Mouse (Mus musculus) midbrain, embryonic 11.5 days (tissue): ENCODE results near the gene Kif1b. TPM values are rescaled to one million over a fixed set of nuclear protein-coding genes. Genes with fewer than 3 reads are reported as not detected.

Experiments
- ATAC-seq: fragments of 200-750 bp; cut with Nextera tagmentation; 2 replicates; pipeline ENCODE4 v1.8.0; 2017; ENCODE audit warnings: moderate TSS enrichment, moderate library complexity; ENCODE audit not compliant: low FRiP score
- DNase-seq: peaks from one replicate; pipeline ENCODE4 v3.0.0; 2015; ENCODE audit warnings: low spot score; ENCODE audit errors: missing footprints
- H3K27ac ChIP-seq: fragments of 300-500 bp; sonication (generic); 2 replicates; pipeline ENCODE4 v1.5.1; 2014; ENCODE audit warnings: low read depth, low read length
- H3K27me3 ChIP-seq: fragments of 300-500 bp; sonication (generic); 2 replicates; pipeline ENCODE4 v1.6.1; 2014; ENCODE audit warnings: mild to moderate bottlenecking, low read length, moderate library complexity, mixed read lengths; ENCODE audit not compliant: control insufficient read depth, insufficient read depth
- H3K36me3 ChIP-seq: fragments of 300-500 bp; sonication (generic); 2 replicates; pipeline ENCODE4 v1.6.1; 2014; ENCODE audit warnings: mild to moderate bottlenecking, low read length, moderate library complexity, mixed read lengths; ENCODE audit not compliant: control insufficient read depth, insufficient read depth
- H3K4me1 ChIP-seq: fragments of 300-500 bp; sonication (generic); 2 replicates; pipeline ENCODE4 v1.6.1; 2014; ENCODE audit warnings: low read length; ENCODE audit not compliant: control insufficient read depth, insufficient read depth
- H3K4me2 ChIP-seq: fragments of 300-500 bp; sonication (generic); 2 replicates; pipeline ENCODE4 v1.6.1; 2014; ENCODE audit warnings: mild to moderate bottlenecking, moderate library complexity
- H3K4me3 ChIP-seq: fragments of 300-500 bp; sonication (generic); 2 replicates; pipeline ENCODE4 v1.5.1; 2014; ENCODE audit warnings: low read depth, low read length
- H3K9ac ChIP-seq: fragments of 300-500 bp; sonication (generic); 2 replicates; pipeline ENCODE4 v1.6.1; 2014; ENCODE audit warnings: low read length
- H3K9me3 ChIP-seq: fragments of 300-500 bp; sonication (generic); 2 replicates; pipeline ENCODE4 v1.6.1; 2016; ENCODE audit warnings: low read length; ENCODE audit not compliant: control insufficient read depth
- WGBS: fragments of 180-500 bp; shearing (Covaris S2); extraction: QIAGEN DNeasy Blood & Tissue Kit; methylation state at CpG from one replicate; pipeline ENCODE4 v1.1.7; 2014; 5-methylcytosine and 5-hydroxymethylcytosine counted together
- polyA plus RNA-seq: library from polyadenylated mRNA; unstranded; fragments of >200 nt; fragmentation: Nextera tagmentation; extraction: Ambion mirVana; gene quantifications from 2 replicates; pipeline ENCODE4 v1.2.1, GENCODE M21; 2014

Kif1b gene
- polyA plus RNA-seq, 1 experiment from 2014 or later = 95.0 TPM

GRCm38 (mm10) chr4:149179160-149179559, 128.3 kb downstream of the Kif1b start:
- no peaks in the 10 kb centered on the region for H3K9me3 ChIP-seq
- H3K4me1 ChIP-seq = peaks cover 2% of the 10 kb centered on the region; the same call in 1 of the 2 replicates
- no peak overlapping the region for H3K4me2 ChIP-seq
- H3K27me3 ChIP-seq = no peaks in the 10 kb centered on the region
- no peak overlapping the region for H3K4me3 ChIP-seq
- ATAC-seq = no peak
- H3K36me3 ChIP-seq = peaks cover 25% of the 10 kb centered on the region
- DNase-seq = no peak
- 82% methylated on average over 7 of the region's 7 CpGs for WGBS
- no peak overlapping the region for H3K27ac ChIP-seq
- H3K9ac ChIP-seq = no peak overlapping the region

GRCm38 (mm10) chr4:149178328-149178727, 129.2 kb downstream of the Kif1b start:
- Histone ChIP-seq H3K27me3 (no peaks in the 10 kb centered on the region), H3K9ac (no peak overlapping the region), H3K27ac (no peak overlapping the region), H3K4me2 (no peak overlapping the region), H3K36me3 (peaks cover 17% of the 10 kb centered on the region), H3K9me3 (no peaks in the 10 kb centered on the region), H3K4me3 (no peak overlapping the region), H3K4me1 (peaks cover 2% of the 10 kb centered on the region; the same call in 1 of the 2 replicates)
- ATAC-seq (no peak), DNase-seq (no peak)
- 72% methylated on average over 7 of the region's 7 CpGs for WGBS

DNA sequence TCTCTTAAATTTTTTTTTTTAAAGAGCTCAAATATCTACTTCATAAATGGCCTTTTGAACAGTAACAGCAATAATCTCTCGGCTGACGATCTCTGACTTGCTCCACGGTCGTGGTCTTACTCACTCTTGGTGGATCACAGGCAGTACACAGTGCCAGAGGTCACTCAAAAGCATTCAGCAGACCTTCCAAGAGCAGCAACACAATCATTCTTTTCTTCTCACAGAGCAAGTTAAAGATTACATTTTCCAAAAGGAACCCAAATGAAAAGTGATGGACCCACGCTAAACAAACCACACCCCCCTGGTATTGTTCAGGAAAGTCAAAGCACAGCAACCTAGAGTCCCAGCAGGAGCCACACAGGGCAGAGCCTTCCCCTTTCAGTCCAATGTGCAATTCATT, 130.4 kb downstream of the Kif1b start:
- Histone ChIP-seq H3K27ac (no peak overlapping the region), H3K4me2 (no peak overlapping the region), H3K36me3 (peaks cover 15% of the 10 kb centered on the region), H3K27me3 (no peaks in the 10 kb centered on the region), H3K4me3 (no peak overlapping the region), H3K9me3 (no peaks in the 10 kb centered on the region), H3K4me1 (peaks cover 2% of the 10 kb centered on the region; the same call in 1 of the 2 replicates), H3K9ac (no peak overlapping the region)
- DNase-seq = no peak
- ATAC-seq = no peak
- 45% methylated on average over 5 of the region's 5 CpGs for WGBS

GRCm38 (mm10) chr4:149176645-149177044, 130.8 kb downstream of the Kif1b start:
- Histone ChIP-seq H3K4me2 (no peak overlapping the region), H3K4me3 (no peak overlapping the region), H3K36me3 (peaks cover 11% of the 10 kb centered on the region), H3K4me1 (peaks cover 2% of the 10 kb centered on the region; the same call in 1 of the 2 replicates), H3K27me3 (no peaks in the 10 kb centered on the region), H3K27ac (no peak overlapping the region), H3K9ac (no peak overlapping the region), H3K9me3 (no peaks in the 10 kb centered on the region)
- 87% methylated on average over 6 of the region's 6 CpGs for WGBS
- no peak for DNase-seq
- ATAC-seq = no peak

DNA sequence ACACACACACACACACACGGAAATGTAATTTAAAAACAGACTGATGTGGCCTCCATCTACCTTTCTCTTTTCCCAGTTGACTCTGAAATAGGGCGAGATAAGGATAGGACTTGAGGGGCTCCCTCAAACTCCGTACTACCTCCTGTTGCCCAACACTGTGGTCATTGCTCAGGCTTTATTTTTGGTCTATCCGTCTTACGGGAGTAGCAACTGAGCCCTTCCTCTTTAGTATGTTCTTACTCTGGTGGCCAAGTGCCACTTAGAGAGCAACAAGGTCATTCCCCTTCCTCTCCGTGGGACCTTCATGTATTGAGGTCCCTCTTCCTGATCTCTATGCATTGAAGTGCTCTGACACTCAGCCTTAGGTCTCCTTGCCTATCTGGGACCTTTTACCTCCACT, 133.8 kb downstream of the Kif1b start:
- Histone ChIP-seq H3K36me3 (0 out of 2 replicates have a peak, but pooled peaks cover 2% of the 10 kb centered on the region), H3K27me3 (no peaks in the 10 kb centered on the region), H3K4me2 (no peak overlapping the region), H3K27ac (no peak overlapping the region), H3K4me1 (peaks cover 2% of the 10 kb centered on the region; the same call in 1 of the 2 replicates), H3K4me3 (no peak overlapping the region), H3K9me3 (no peaks in the 10 kb centered on the region), H3K9ac (no peak overlapping the region)
- 91% methylated on average over 6 of the region's 6 CpGs for WGBS
- DNase-seq (no peak), ATAC-seq (no peak)

GRCm38 (mm10) chr4:149172666-149173065, 134.8 kb downstream of the Kif1b start:
- H3K9me3 ChIP-seq = no peaks in the 10 kb centered on the region
- H3K36me3 ChIP-seq = 0 out of 2 replicates have a peak, but pooled peaks cover 2% of the 10 kb centered on the region
- ATAC-seq (no peak), DNase-seq (no peak)
- 82% methylated on average over 2 of the region's 2 CpGs for WGBS
- H3K4me2 ChIP-seq = no peak overlapping the region
- peaks cover 2% of the 10 kb centered on the region; the same call in 1 of the 2 replicates for H3K4me1 ChIP-seq
- no peak overlapping the region for H3K9ac ChIP-seq
- no peaks in the 10 kb centered on the region for H3K27me3 ChIP-seq
- H3K4me3 ChIP-seq = no peak overlapping the region
- no peak overlapping the region; the same call in 1 of the 2 replicates for H3K27ac ChIP-seq

GRCm38 (mm10) chr4:149172083-149172482, 135.4 kb downstream of the Kif1b start:
- DNase-seq (no peak), ATAC-seq (no peak)
- Histone ChIP-seq H3K9me3 (no peaks in the 10 kb centered on the region), H3K27me3 (no peaks in the 10 kb centered on the region), H3K4me2 (no peak overlapping the region), H3K9ac (no peak overlapping the region), H3K4me3 (no peak overlapping the region), H3K4me1 (peaks cover under 1% of the 10 kb centered on the region; the same call in 1 of the 2 replicates), H3K27ac (no peak overlapping the region; the same call in 1 of the 2 replicates), H3K36me3 (0 out of 2 replicates have a peak, but pooled peaks cover 2% of the 10 kb centered on the region)
- 89% methylated on average over 5 of the region's 5 CpGs for WGBS

DNA sequence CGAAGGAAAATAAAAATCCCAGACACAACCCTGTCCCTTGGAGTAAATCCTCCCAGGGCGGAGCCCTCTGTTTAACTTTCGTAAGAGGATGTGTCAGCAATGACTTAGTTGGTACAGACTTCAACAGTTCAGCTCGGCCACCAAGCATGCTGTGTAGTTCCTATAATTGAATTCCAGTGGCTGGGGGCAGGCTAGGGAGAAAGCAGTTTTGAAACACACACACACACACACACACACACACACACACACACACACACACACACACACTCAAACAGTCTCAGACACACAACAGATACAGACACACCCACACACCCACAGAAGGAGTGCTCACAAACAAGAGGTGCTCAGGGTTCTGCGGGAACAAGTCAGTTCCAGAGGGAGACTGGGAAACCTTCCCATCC, 135.9 kb downstream of the Kif1b start:
- Histone ChIP-seq H3K4me2 (no peak overlapping the region), H3K9me3 (no peaks in the 10 kb centered on the region), H3K9ac (no peak overlapping the region), H3K4me1 (no peaks in the 10 kb centered on the region), H3K27ac (no peak overlapping the region), H3K27me3 (no peaks in the 10 kb centered on the region), H3K36me3 (0 out of 2 replicates have a peak, but pooled peaks cover 2% of the 10 kb centered on the region), H3K4me3 (no peak overlapping the region)
- ATAC-seq (no peak), DNase-seq (no peak)
- 83% methylated on average over 5 of the region's 5 CpGs for WGBS

GRCm38 (mm10) chr4:149170394-149170931, 137.0 kb downstream of the Kif1b start:
- no peaks in the 10 kb centered on the region for H3K36me3 ChIP-seq
- H3K27me3 ChIP-seq = no peaks in the 10 kb centered on the region
- whole genome bisulfite sequencing = 70% methylated on average over 7 of the region's 7 CpGs
- H3K27ac ChIP-seq = no peak overlapping the region
- peaks cover 4% of the 10 kb centered on the region; the same call in 1 of the 2 replicates for H3K4me1 ChIP-seq
- H3K9me3 ChIP-seq = no peaks in the 10 kb centered on the region
- DNase-seq (no peak), ATAC-seq (no peak)
- no peak overlapping the region for H3K4me3 ChIP-seq
- no peak overlapping the region for H3K9ac ChIP-seq
- no peak overlapping the region for H3K4me2 ChIP-seq
